Comparison of ENCODE assay signal across 16 mouse cellular contexts in genomic region chr19:26548562-26549270, GRCm38 (mm10).
"Had no signal": no experiment of that assay in that cellular context is flagged by ENCODE, and none has a peak within 500 bp of the region (broad histone marks: within the 10 kb centered on the region; RNA-seq: fewer than 3 reads in every experiment).

No protein-coding gene starts in this region.

- H3K36me3 ChIP-seq: liver, embryonic 15.5 days; midbrain, embryonic 10.5 days had no signal

- H3K4me2 ChIP-seq: liver, embryonic 11.5 days; liver, embryonic 15.5 days; lung, embryonic 14.5 days had no signal

- H3K27ac ChIP-seq: kidney, postnatal 0 days; layer of hippocampus, adult 2 months; liver, embryonic 15.5 days; midbrain, embryonic 10.5 days had no signal

- H3K9me3 ChIP-seq: liver, embryonic 15.5 days; midbrain, embryonic 10.5 days had no signal

- H3K4me1 ChIP-seq: liver, embryonic 15.5 days; midbrain, embryonic 10.5 days had no signal

- H3K9ac ChIP-seq: liver, embryonic 15.5 days; lung, embryonic 14.5 days had no signal

- H3K27me3 ChIP-seq: liver, embryonic 15.5 days had no signal

- DNase-seq: kidney, adult 11 months; kidney, adult 9 months; kidney, postnatal 36 days; left cerebral cortex, postnatal 4 days; lung, embryonic 14.5 days; lung, postnatal 10 days; lung, postnatal 4 days; midbrain, embryonic 14.5 days; right cerebral cortex, postnatal 4 days; thymus, postnatal 36 days had no signal

- H3K4me3 ChIP-seq: layer of hippocampus, adult 2 months; liver, embryonic 15.5 days; midbrain, embryonic 10.5 days; myocyte had no signal
